Mouse (Mus musculus): ENCODE results near the gene Rhbdf1. TPM values are rescaled to one million over a fixed set of nuclear protein-coding genes. Genes with fewer than 3 reads are reported as not detected.

Rhbdf1 gene
- total and polyA plus RNA-seq, 3 experiments = 24.7 to 37.6 (median 34.2) TPM

DNA sequence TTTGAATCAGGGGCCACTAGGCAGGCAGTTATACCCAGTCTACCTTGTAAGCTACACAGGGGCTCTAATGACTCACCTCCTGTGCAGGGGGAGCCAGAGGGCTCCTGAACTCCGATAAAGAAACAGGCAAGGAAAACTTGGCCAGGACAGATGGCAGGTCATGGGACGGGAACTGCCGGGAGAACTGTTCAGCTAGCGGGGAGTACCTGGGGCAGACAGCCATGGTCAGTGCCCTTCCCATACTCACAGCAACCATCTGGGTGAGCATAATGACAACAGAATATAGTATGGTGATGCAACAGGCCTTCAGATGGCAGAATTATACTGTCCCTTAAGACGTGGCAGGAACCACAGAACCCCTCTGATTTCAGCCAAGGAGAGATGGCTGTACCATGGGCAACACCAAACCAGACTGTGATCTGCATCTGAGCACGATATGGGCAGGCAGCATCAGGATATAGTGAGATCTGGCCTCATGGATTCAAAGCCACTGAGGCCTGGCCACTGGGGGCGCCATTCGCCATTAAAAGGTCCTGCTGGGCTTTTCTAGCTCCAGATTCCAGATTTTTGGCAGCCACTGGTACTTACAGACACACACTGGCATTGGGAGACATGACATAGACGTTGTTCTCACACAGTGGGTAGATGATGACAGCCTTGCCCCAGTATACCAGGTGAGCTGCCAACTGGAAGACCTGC is 14.8 kb upstream of the Rhbdf1 start:
- no peak overlapping the region for H3K9ac ChIP-seq (ENCODE audit: insufficient read depth, low read depth)
- peak; percentile 65 for DNase-seq (ENCODE audit: extremely low read depth)
- no peak overlapping the region for H3K4me3 ChIP-seq (replicated peaks in 1 of 3; ENCODE audit: low read depth in 2 of 3, low read length in 2 of 3, poor library complexity in 1 of 3)

DNA sequence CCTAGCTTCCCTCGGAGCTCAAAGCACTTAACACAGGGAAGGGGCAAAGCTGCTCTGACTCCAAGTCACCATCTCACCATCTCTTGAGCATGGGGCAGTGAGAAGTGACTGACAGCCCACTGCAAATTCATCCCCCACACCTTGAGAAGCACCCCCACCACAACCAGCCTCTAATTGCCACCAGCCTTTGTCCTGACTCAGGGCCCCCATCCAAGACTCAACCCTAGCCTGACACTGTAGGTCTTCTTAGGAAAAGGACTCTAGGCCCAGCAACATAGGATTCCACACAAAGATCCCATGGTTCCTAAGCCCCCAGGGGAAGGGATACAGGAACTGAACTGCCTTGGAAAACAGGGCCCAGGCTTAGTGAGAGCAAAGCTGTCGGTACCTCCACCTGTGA is 14.0 kb upstream of the Rhbdf1 start:
- H3K9ac ChIP-seq (ENCODE audit: insufficient read depth, low read depth) = no peak overlapping the region

More for the DNA sequence above, 14.8 kb upstream of the Rhbdf1 start:
- dilution Hi-C loops (cut with MboI; ENCODE audit: extremely low pct_ligation_motif_present, extremely low pct_unique_long_range_greater_than_20kb, low sequenced_read_pairs) = no loop called here
- peaks cover 11 to 25% of the 10 kb centered on the region in 2 experiments for H3K4me1 ChIP-seq (ENCODE audit: control insufficient read depth in 1 of 2, insufficient read depth in 2 of 2)
- peaks cover 74 to 93% of the 10 kb centered on the region in 2 experiments for H3K36me3 ChIP-seq (replicated peaks in 1 of 2; ENCODE audit: control insufficient read depth in 1 of 2, insufficient read depth in 1 of 2, low read length in 1 of 2)
- no peak for TF ChIP-seq MAFK (IDR thresholded peaks at IDR 0.05; ENCODE audit: insufficient replicate concordance, low read length)
- TF ChIP-seq RAD21 (IDR thresholded peaks at IDR 0.05; ENCODE audit: low read depth, low read length) = peak; percentile 28
- no peak for TF ChIP-seq PAX5 (IDR thresholded peaks at IDR 0.05; ENCODE audit: low read length)
- TF ChIP-seq NELFE (IDR thresholded peaks at IDR 0.05; ENCODE audit: low read depth, low read length) = no peak
- no peak for TF ChIP-seq BHLHE40 (IDR thresholded peaks at IDR 0.05; ENCODE audit: low read depth, low read length)
- TF ChIP-seq SIN3A (IDR thresholded peaks at IDR 0.05; ENCODE audit: low read length) = 0 out of 2 replicates have a peak, but pooled peaks have one; percentile 31
- TF ChIP-seq KAT2A (IDR thresholded peaks at IDR 0.05; ENCODE audit: insufficient replicate concordance, low read length) = no peak
- TF ChIP-seq POLR2A (IDR thresholded peaks at IDR 0.05; ENCODE audit: low read depth, low read length) = no peak
- no peak for TF ChIP-seq E2F4 (IDR thresholded peaks at IDR 0.05; ENCODE audit: insufficient replicate concordance, low read depth, low read length)
- TF ChIP-seq POLR2AphosphoS2 (IDR thresholded peaks at IDR 0.05; ENCODE audit: low read depth, low read length) = no peak
- peak; percentile 32 for TF ChIP-seq SMC3 (IDR thresholded peaks at IDR 0.05; ENCODE audit: low read depth, low read length)
- peak; percentile 68 to 72; a peak in 3 of 4 replicates for TF ChIP-seq CTCF (conservative IDR thresholded peaks at IDR 0.05 in 1 of 2, IDR thresholded peaks at IDR 0.05 in 1 of 2; ENCODE audit: low read depth in 2 of 2, low read length in 2 of 2)
- H3K27ac ChIP-seq (ENCODE audit: insufficient read depth, low read depth) = no peak overlapping the region
- H3K79me2 ChIP-seq (replicated peaks; ENCODE audit: control insufficient read depth, extremely low read depth, insufficient read depth, poor library complexity, severe bottlenecking) = no peaks in the 10 kb centered on the region
- H3K4me2 ChIP-seq (ENCODE audit: insufficient read depth, low read depth, poor library complexity, severe bottlenecking) = no peak overlapping the region
- H3K27me3 ChIP-seq (replicated peaks) = no peaks in the 10 kb centered on the region
- in situ Hi-C loops (cut with MboI; ENCODE audit: low pct_ligation_motif_present, low pct_unique_long_range_greater_than_20kb, low sequenced_read_pairs) = loop anchor here (5.0 to 10.0 kb wide), 2 partner anchors 35 to 52 kb away; partner anchors contain the start of gene Il9r
- H3K9me3 ChIP-seq (replicated peaks; ENCODE audit: low read length) = no peaks in the 10 kb centered on the region

More for the DNA sequence above, 14.0 kb upstream of the Rhbdf1 start:
- Histone ChIP-seq H3K27ac (ENCODE audit: insufficient read depth, low read depth) (no peak overlapping the region), H3K4me3 (replicated peaks in 1 of 3; ENCODE audit: low read depth in 2 of 3, low read length in 2 of 3, poor library complexity in 1 of 3) (no peak overlapping the region), H3K9me3 (replicated peaks; ENCODE audit: low read length) (no peaks in the 10 kb centered on the region), H3K4me2 (ENCODE audit: insufficient read depth, low read depth, poor library complexity, severe bottlenecking) (no peak overlapping the region), H3K36me3 (replicated peaks in 1 of 2; ENCODE audit: control insufficient read depth in 1 of 2, insufficient read depth in 1 of 2, low read length in 1 of 2) (peaks cover 75 to 93% of the 10 kb centered on the region in 2 experiments), H3K27me3 (replicated peaks) (no peaks in the 10 kb centered on the region), H3K4me1 (ENCODE audit: control insufficient read depth in 1 of 2, insufficient read depth in 2 of 2) (peaks cover 11 to 25% of the 10 kb centered on the region in 2 experiments), H3K79me2 (replicated peaks; ENCODE audit: control insufficient read depth, extremely low read depth, insufficient read depth, poor library complexity, severe bottlenecking) (no peaks in the 10 kb centered on the region)
- in situ Hi-C loops (cut with MboI; ENCODE audit: low pct_ligation_motif_present, low pct_unique_long_range_greater_than_20kb, low sequenced_read_pairs) = loop anchor here (5.0 to 10.0 kb wide), 2 partner anchors 34 to 51 kb away; partner anchors contain the start of gene Il9r
- dilution Hi-C loops (cut with MboI; ENCODE audit: extremely low pct_ligation_motif_present, extremely low pct_unique_long_range_greater_than_20kb, low sequenced_read_pairs) = no loop called here
- TF ChIP-seq GABPA (IDR thresholded peaks at IDR 0.05; ENCODE audit: insufficient replicate concordance, low read depth, low read length) = no peak
- TF ChIP-seq NELFE (IDR thresholded peaks at IDR 0.05; ENCODE audit: low read depth, low read length) = no peak
- no peak for TF ChIP-seq E2F4 (IDR thresholded peaks at IDR 0.05; ENCODE audit: insufficient replicate concordance, low read depth, low read length)
- TF ChIP-seq USF1 (IDR thresholded peaks at IDR 0.05; ENCODE audit: low read depth, low read length) = no peak
- TF ChIP-seq PAX5 (IDR thresholded peaks at IDR 0.05; ENCODE audit: low read length) = no peak
- no peak for TF ChIP-seq ETS1 (conservative IDR thresholded peaks at IDR 0.05; ENCODE audit: low read depth, low read length)
- no peak for TF ChIP-seq POLR2A (IDR thresholded peaks at IDR 0.05; ENCODE audit: low read depth, low read length)
- TF ChIP-seq ZC3H11A (IDR thresholded peaks at IDR 0.05; ENCODE audit: low read depth, low read length) = no peak
- no peak for TF ChIP-seq EP300 (IDR thresholded peaks at IDR 0.05; ENCODE audit: low read length)
- no peak for TF ChIP-seq MYC (IDR thresholded peaks at IDR 0.05; ENCODE audit: low read depth, low read length)
- no peak for TF ChIP-seq RAD21 (IDR thresholded peaks at IDR 0.05; ENCODE audit: low read depth, low read length)
- TF ChIP-seq SIN3A (IDR thresholded peaks at IDR 0.05; ENCODE audit: low read length) = no peak
- TF ChIP-seq BHLHE40 (IDR thresholded peaks at IDR 0.05; ENCODE audit: low read depth, low read length) = no peak
- no peak for DNase-seq (ENCODE audit: extremely low read depth)

All from CH12.LX (cell line).